Mouse (Mus musculus) hindbrain, postnatal 0 days (tissue): ENCODE measurements at regions not wholly inside any gene's neighbourhood (a gene's known extent, or its start where the extent isn't known, plus 50 kb on each side); places are given as distances from the start of the nearest gene placed in this dataset.
A peak's percentile ranks its signal among the peaks of the same experiment; 100 is the strongest.

ENCODE experiments used
- ATAC-seq: fragments of 200-750 bp; cut with Nextera tagmentation; 2 replicates; pipeline ENCODE4 v1.8.0; 2017; ENCODE audit warnings: mild to moderate bottlenecking, moderate TSS enrichment, moderate library complexity
- DNase-seq: peaks from one replicate; pipeline ENCODE4 v3.0.0-alpha.2; 2015; ENCODE audit warnings: low spot score
- H3K27ac ChIP-seq: fragments of 300-500 bp; sonication (generic); 2 replicates; pipeline ENCODE4 v1.5.1; 2014; ENCODE audit warnings: mild to moderate bottlenecking
- H3K27me3 ChIP-seq: fragments of 300-500 bp; sonication (generic); 2 replicates; pipeline ENCODE4 v1.6.1; 2014; ENCODE audit warnings: low read length, mixed read lengths; ENCODE audit not compliant: insufficient read depth
- H3K36me3 ChIP-seq: fragments of 300-500 bp; sonication (generic); 2 replicates; pipeline ENCODE4 v1.6.1; 2014; ENCODE audit warnings: low read length, mixed read lengths; ENCODE audit not compliant: insufficient read depth
- H3K4me1 ChIP-seq: fragments of 300-500 bp; sonication (generic); 2 replicates; pipeline ENCODE4 v1.6.1; 2014; ENCODE audit warnings: antibody characterized with exemption, low read length, mixed read lengths; ENCODE audit not compliant: insufficient read depth
- H3K4me2 ChIP-seq: fragments of 300-500 bp; sonication (generic); 2 replicates; pipeline ENCODE4 v1.6.1; 2014; ENCODE audit warnings: low read depth, mild to moderate bottlenecking, low read length, moderate library complexity, mixed read lengths
- H3K4me3 ChIP-seq: fragments of 300-500 bp; sonication (generic); 2 replicates; pipeline ENCODE4 v1.5.1; 2014; ENCODE audit warnings: low read length
- H3K9ac ChIP-seq: fragments of 300-500 bp; sonication (generic); replicated peaks from 2 replicates; pipeline ENCODE4 v1.6.1; 2014; ENCODE audit warnings: mild to moderate bottlenecking, low read length, moderate library complexity, mixed read lengths
- H3K9me3 ChIP-seq: fragments of 300-500 bp; sonication (generic); 2 replicates; pipeline ENCODE4 v1.6.1; 2016; ENCODE audit warnings: low read length, mixed read lengths
- CTCF ChIP-seq: IDR thresholded peaks from 2 replicates; pipeline ENCODE4 v1.5.1; 2016; ENCODE audit warnings: antibody characterized with exemption, control low read depth, low read depth
- WGBS: fragments of 180-500 bp; shearing (Covaris S2); extraction: QIAGEN DNeasy Blood & Tissue Kit; methylation state at CpG from one replicate; pipeline ENCODE4 v1.1.7; 2014; 5-methylcytosine and 5-hydroxymethylcytosine counted together

- 92% methylated on average over 5 of the region's 5 CpGs for WGBS
- Histone ChIP-seq H3K4me1 (no peaks in the 10 kb centered on the region), H3K36me3 (no peaks in the 10 kb centered on the region), H3K27me3 (no peaks in the 10 kb centered on the region), H3K4me3 (no peak overlapping the region), H3K4me2 (no peak overlapping the region), H3K9me3 (no peaks in the 10 kb centered on the region), H3K9ac (no peak overlapping the region), H3K27ac (no peak overlapping the region)
- TF ChIP-seq CTCF = no peak
- no peak for DNase-seq
- no peak for ATAC-seq
Observed at GRCm38 (mm10) chr7:129908826-129909225, 317.2 kb downstream of the Wdr11 start.

- no peaks in the 10 kb centered on the region for H3K9me3 ChIP-seq
- H3K27me3 ChIP-seq = no peaks in the 10 kb centered on the region
- no peak overlapping the region for H3K4me3 ChIP-seq
- DNase-seq = no peak
- H3K36me3 ChIP-seq = no peaks in the 10 kb centered on the region
- no peak overlapping the region for H3K27ac ChIP-seq
- TF ChIP-seq CTCF = no peak
- no peak overlapping the region for H3K9ac ChIP-seq
- 70% methylated on average over 1 of the region's 1 CpGs for WGBS
- no peaks in the 10 kb centered on the region for H3K4me1 ChIP-seq
- no peak for ATAC-seq
- no peak overlapping the region for H3K4me2 ChIP-seq
Observed at GRCm38 (mm10) chr7:129909730-129910129, 318.1 kb downstream of the Wdr11 start.

- TF ChIP-seq CTCF = no peak
- H3K9ac ChIP-seq = no peak overlapping the region
- no peaks in the 10 kb centered on the region for H3K27me3 ChIP-seq
- H3K27ac ChIP-seq = no peak overlapping the region
- WGBS = 82% methylated on average over 3 of the region's 3 CpGs
- H3K36me3 ChIP-seq = no peaks in the 10 kb centered on the region
- no peak for ATAC-seq
- no peak overlapping the region for H3K4me2 ChIP-seq
- H3K4me3 ChIP-seq = no peak overlapping the region
- DNase-seq = no peak
- no peaks in the 10 kb centered on the region for H3K9me3 ChIP-seq
- H3K4me1 ChIP-seq = no peaks in the 10 kb centered on the region
Observed at GRCm38 (mm10) chr7:129910826-129911225, 319.2 kb downstream of the Wdr11 start.

DNA sequence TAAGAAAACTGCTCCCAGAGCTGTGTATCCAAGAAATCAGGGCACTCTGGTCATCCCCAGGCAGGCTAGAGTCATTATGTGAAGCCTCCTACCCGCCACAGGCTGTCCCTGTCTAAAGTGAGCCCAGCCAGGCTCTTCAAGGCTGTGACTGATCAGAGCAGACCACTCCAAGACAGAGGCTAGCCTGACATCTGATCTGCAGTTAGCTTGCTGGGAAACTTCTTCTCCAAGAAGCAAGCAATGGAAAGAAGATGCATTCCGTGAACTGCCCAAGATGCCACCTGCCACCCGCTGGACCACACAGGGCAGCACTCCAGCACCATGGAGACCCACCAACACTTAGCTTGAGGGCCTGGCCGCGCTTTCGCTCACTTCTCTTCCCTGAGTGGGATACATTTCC is 323.2 kb downstream of the Wdr11 start:
- DNase-seq = no peak
- H3K36me3 ChIP-seq = no peaks in the 10 kb centered on the region
- TF ChIP-seq CTCF = no peak
- no peak overlapping the region for H3K9ac ChIP-seq
- no peak overlapping the region for H3K4me3 ChIP-seq
- H3K4me1 ChIP-seq = no peaks in the 10 kb centered on the region
- H3K27me3 ChIP-seq = no peaks in the 10 kb centered on the region
- no peak overlapping the region for H3K4me2 ChIP-seq
- ATAC-seq = no peak
- no peak overlapping the region for H3K27ac ChIP-seq
- no peaks in the 10 kb centered on the region for H3K9me3 ChIP-seq
- WGBS = 84% methylated on average over 6 of the region's 6 CpGs

DNA sequence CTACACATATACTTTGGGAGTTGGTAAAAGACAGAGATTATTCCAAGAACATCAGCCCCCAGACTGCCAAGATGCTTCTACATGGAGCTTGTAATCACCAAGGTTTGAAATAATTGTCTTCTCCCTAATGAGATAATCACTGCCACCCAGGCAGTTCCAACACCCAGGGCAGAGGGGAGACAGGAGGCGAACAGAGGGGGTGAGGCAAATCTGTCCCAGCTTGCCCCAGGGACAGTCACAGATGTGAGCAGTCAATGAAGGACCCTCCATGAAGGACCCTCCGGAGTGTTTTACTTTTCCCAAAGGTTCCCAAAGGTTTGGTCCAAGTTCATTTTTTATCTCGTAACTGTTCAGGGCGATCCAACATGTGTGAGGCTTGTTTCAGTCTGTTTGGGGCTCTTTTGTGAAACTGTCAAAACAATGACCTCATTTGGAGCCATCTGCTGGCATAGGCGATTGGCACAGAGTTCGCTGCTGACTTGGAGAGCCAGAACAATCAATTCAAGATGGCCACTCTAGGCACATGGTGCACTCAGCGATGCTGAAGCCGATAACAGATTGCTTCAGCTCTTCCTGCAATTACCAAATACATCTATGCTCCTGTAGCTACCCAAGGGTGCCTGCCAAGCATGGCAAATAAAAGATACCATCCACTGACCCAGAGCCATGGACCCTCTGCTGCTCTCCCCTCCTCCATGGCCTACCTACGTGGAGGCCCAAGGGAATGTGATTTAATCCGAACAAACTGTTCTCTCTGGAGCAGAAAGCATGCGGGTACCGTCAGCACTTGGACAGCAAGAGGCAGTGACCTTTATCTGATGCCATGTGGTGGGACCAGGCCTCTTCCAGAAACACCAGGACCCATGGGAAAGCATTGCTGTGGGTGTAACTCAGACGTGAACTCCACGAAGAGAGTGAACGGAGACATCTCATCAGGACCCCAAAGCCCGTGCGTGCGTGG is 326.9 kb downstream of the Wdr11 start:
- WGBS = 50% methylated on average over 18 of the region's 18 CpGs

DNA sequence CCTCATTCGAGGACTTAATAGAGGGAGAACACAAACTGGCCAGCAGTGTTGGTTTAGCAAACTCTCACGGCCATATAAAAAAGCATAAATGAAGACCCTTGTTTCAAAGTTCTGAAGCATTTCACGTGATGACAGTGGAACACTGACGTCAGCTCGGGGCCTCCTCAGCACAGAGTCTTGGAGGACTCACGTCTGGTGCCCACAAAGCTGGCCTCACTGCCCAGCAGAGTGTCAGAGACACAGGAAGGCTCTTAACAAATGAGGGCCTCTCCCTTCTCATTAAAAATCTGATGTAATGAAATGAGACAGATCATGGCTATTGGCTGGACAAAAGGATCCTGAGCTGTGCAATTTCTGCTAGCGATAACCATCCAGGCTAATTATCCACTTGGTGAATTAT is 330.6 kb downstream of the Wdr11 start:
- Histone ChIP-seq H3K4me2 (no peak overlapping the region), H3K36me3 (no peaks in the 10 kb centered on the region), H3K4me1 (no peaks in the 10 kb centered on the region; the same call in 1 of the 2 replicates), H3K9me3 (no peaks in the 10 kb centered on the region), H3K4me3 (no peak overlapping the region), H3K9ac (no peak overlapping the region), H3K27ac (no peak overlapping the region), H3K27me3 (no peaks in the 10 kb centered on the region)
- ATAC-seq (peak; percentile 74), DNase-seq (peak; percentile 12)
- TF ChIP-seq CTCF = no peak
- WGBS = 44% methylated on average over 7 of the region's 7 CpGs

More for the DNA sequence above, 326.9 kb downstream of the Wdr11 start:
- Histone ChIP-seq H3K9ac (no peak overlapping the region), H3K36me3 (no peaks in the 10 kb centered on the region), H3K27ac (peak overlapping the region; percentile 74), H3K4me2 (no peak overlapping the region), H3K4me3 (no peak overlapping the region), H3K27me3 (no peaks in the 10 kb centered on the region), H3K9me3 (no peaks in the 10 kb centered on the region), H3K4me1 (no peaks in the 10 kb centered on the region)
- DNase-seq = peak; percentile 81
- ATAC-seq = peak; percentile 86
- no peak for TF ChIP-seq CTCF

GRCm38 (mm10) chr7:129936731-129937130 is 345.1 kb downstream of the Wdr11 start:
- Histone ChIP-seq H3K27me3 (no peaks in the 10 kb centered on the region), H3K4me3 (no peak overlapping the region), H3K36me3 (no peaks in the 10 kb centered on the region), H3K27ac (no peak overlapping the region), H3K9ac (no peak overlapping the region), H3K4me2 (no peak overlapping the region), H3K9me3 (no peaks in the 10 kb centered on the region), H3K4me1 (no peaks in the 10 kb centered on the region)
- no peak for TF ChIP-seq CTCF
- ATAC-seq (no peak), DNase-seq (no peak)
- WGBS = 83% methylated on average over 6 of the region's 6 CpGs
